Mouse (Mus musculus): ENCODE measurements around the gene Nfatc3. TPM values are rescaled to one million over a fixed set of nuclear protein-coding genes. Genes with fewer than 3 reads are reported as not detected.

Gene Nfatc3
- polyA plus RNA-seq, 1 experiment from 2014 or later = 3.5 TPM

DNA sequence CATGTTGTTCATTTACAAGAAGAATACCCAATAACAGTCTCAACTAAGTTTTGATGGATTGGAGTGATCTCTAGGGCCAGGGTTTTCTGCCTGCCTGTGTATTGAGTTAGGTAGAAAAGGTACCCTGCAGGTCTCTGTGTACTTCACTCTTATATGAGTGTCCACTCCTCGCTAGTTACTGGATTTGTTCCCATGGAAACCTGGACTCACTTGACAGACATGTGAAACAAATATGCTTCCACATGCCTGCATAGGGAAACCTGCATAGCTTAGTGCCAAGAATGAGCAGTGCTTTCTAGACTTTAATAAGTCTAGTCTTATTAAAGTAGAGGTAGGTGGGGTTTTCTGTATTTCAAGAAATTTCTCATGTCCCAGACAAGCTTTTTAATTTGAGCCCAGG, 118.3 kb downstream of the Nfatc3 start:
- WGBS = 13% methylated on average over 1 of the region's 1 CpGs
- Histone ChIP-seq H3K4me1 (no peaks in the 10 kb centered on the region; the same call in 1 of the 2 replicates), H3K27ac (replicated peaks) (no peak overlapping the region), H3K4me2 (no peak overlapping the region), H3K9me3 (replicated peaks) (no peaks in the 10 kb centered on the region), H3K9ac (replicated peaks) (no peak overlapping the region), H3K4me3 (replicated peaks) (no peak overlapping the region), H3K36me3 (peaks cover 15% of the 10 kb centered on the region), H3K27me3 (replicated peaks) (no peaks in the 10 kb centered on the region)
- ATAC-seq (ENCODE audit: low FRiP score) = no peak

- Histone ChIP-seq H3K27ac (replicated peaks) (no peak overlapping the region), H3K9ac (replicated peaks) (no peak overlapping the region), H3K36me3 (peaks cover 18% of the 10 kb centered on the region), H3K9me3 (replicated peaks) (no peaks in the 10 kb centered on the region), H3K4me3 (replicated peaks) (no peak overlapping the region), H3K27me3 (replicated peaks) (no peaks in the 10 kb centered on the region), H3K4me1 (no peaks in the 10 kb centered on the region; the same call in 1 of the 2 replicates), H3K4me2 (no peak overlapping the region)
- ATAC-seq (ENCODE audit: low FRiP score) = no peak
- WGBS = 91% methylated on average over 1 of the region's 1 CpGs
These were observed 119.0 kb downstream of the Nfatc3 start for GRCm38 (mm10) chr8:106177594-106177993.

DNA sequence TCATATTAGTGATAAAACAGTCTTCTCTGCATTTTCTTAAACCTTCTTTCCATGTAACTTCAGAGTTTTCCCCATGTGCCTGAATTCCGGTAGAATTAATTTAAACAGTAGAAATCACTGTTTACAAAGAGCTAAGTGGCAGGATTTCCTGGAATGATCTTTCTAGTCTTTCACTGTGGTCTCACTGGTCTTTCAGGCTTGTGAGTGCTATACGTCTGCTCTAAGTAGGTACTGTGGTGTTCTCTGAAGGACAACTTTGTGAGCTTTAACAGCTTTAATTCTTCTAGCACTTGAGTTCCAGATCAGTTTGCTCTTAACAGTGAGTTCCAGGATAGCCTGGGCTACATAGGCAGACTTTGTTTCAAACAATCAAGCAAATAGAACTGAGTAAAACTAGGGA, 119.8 kb downstream of the Nfatc3 start:
- no peaks in the 10 kb centered on the region; the same call in 1 of the 2 replicates for H3K4me1 ChIP-seq
- no peak overlapping the region for H3K4me3 ChIP-seq (replicated peaks)
- no peaks in the 10 kb centered on the region for H3K9me3 ChIP-seq (replicated peaks)
- no peak overlapping the region for H3K4me2 ChIP-seq
- H3K27me3 ChIP-seq (replicated peaks) = no peaks in the 10 kb centered on the region
- peaks cover 18% of the 10 kb centered on the region for H3K36me3 ChIP-seq
- no peak for ATAC-seq (ENCODE audit: low FRiP score)
- 92% methylated on average over 2 of the region's 2 CpGs for WGBS
- no peak overlapping the region for H3K9ac ChIP-seq (replicated peaks)
- no peak overlapping the region for H3K27ac ChIP-seq (replicated peaks)

Other genes starting within 250 kb of the Nfatc3 start
- 9.9 and 10.4 TPM in 2 replicates for gene Ranbp10, start 231.5 kb upstream of the Nfatc3 start, polyA plus RNA-seq (2015; fragmentation: Nextera tagmentation; extraction: Ambion mirVana)
- gene Tsnaxip1, start 231.1 kb upstream of the Nfatc3 start, polyA plus RNA-seq (2015; fragmentation: Nextera tagmentation; extraction: Ambion mirVana) = 0.28 and 0.47 TPM in 2 replicates
- gene Cenpt, start 205.6 kb upstream of the Nfatc3 start, polyA plus RNA-seq (2015; fragmentation: Nextera tagmentation; extraction: Ambion mirVana) = 47.5 and 49.3 TPM in 2 replicates
- gene Thap11, start 203.7 kb upstream of the Nfatc3 start, polyA plus RNA-seq (2015; fragmentation: Nextera tagmentation; extraction: Ambion mirVana) = 55.8 and 58.3 TPM in 2 replicates
- 145 and 174 TPM in 2 replicates for gene Nutf2, start 198.3 kb upstream of the Nfatc3 start, polyA plus RNA-seq (2015; fragmentation: Nextera tagmentation; extraction: Ambion mirVana)
- gene Edc4, start 178.0 kb upstream of the Nfatc3 start, polyA plus RNA-seq (2015; fragmentation: Nextera tagmentation; extraction: Ambion mirVana) = 45.3 and 46.5 TPM in 2 replicates
- gene Nrn1l, start 165.3 kb upstream of the Nfatc3 start, polyA plus RNA-seq (2015; fragmentation: Nextera tagmentation; extraction: Ambion mirVana) = 1.4 and 1.5 TPM in 2 replicates
- gene Pskh1, start 158.4 kb upstream of the Nfatc3 start, polyA plus RNA-seq (2015; fragmentation: Nextera tagmentation; extraction: Ambion mirVana) = 9.3 and 14.9 TPM in 2 replicates
- 3.2 and 3.5 TPM in 2 replicates for gene Ctrl, start 125.0 kb upstream of the Nfatc3 start, polyA plus RNA-seq (2015; fragmentation: Nextera tagmentation; extraction: Ambion mirVana)
- 86.8 and 142 TPM in 2 replicates for gene Psmb10, start 120.4 kb upstream of the Nfatc3 start, polyA plus RNA-seq (2015; fragmentation: Nextera tagmentation; extraction: Ambion mirVana)
- gene Lcat, start 115.5 kb upstream of the Nfatc3 start, polyA plus RNA-seq (2015; fragmentation: Nextera tagmentation; extraction: Ambion mirVana) = 3.1 and 3.3 TPM in 2 replicates
- gene Slc12a4, start 92.7 kb upstream of the Nfatc3 start, polyA plus RNA-seq (2015; fragmentation: Nextera tagmentation; extraction: Ambion mirVana) = 10.8 and 14.1 TPM in 2 replicates
- gene Dpep3, start 79.4 kb upstream of the Nfatc3 start, polyA plus RNA-seq (2015; fragmentation: Nextera tagmentation; extraction: Ambion mirVana) = not detected in 2 replicates
- 27.8 and 30.6 TPM in 2 replicates for gene Dus2, start 67.5 kb upstream of the Nfatc3 start, polyA plus RNA-seq (2015; fragmentation: Nextera tagmentation; extraction: Ambion mirVana)
- gene Dpep2nb, start 52.9 kb upstream of the Nfatc3 start, polyA plus RNA-seq (2015; fragmentation: Nextera tagmentation; extraction: Ambion mirVana) = 0.14 TPM in 1 of 2 replicates, not detected in the other
- gene Ddx28, start 47.0 kb upstream of the Nfatc3 start, polyA plus RNA-seq (2015; fragmentation: Nextera tagmentation; extraction: Ambion mirVana) = 20.8 and 20.9 TPM in 2 replicates
- gene Esrp2, start 78.1 kb downstream of the Nfatc3 start, polyA plus RNA-seq (2015; fragmentation: Nextera tagmentation; extraction: Ambion mirVana) = 0.17 and 4.5 TPM in 2 replicates
- 19.1 and 21.6 TPM in 2 replicates for gene Pla2g15, start 91.6 kb downstream of the Nfatc3 start, polyA plus RNA-seq (2015; fragmentation: Nextera tagmentation; extraction: Ambion mirVana)
- gene Slc7a6, start 110.0 kb downstream of the Nfatc3 start, polyA plus RNA-seq (2015; fragmentation: Nextera tagmentation; extraction: Ambion mirVana) = 55.6 and 61.5 TPM in 2 replicates
- gene Slc7a6os, start 152.1 kb downstream of the Nfatc3 start, polyA plus RNA-seq (2015; fragmentation: Nextera tagmentation; extraction: Ambion mirVana) = 36.2 and 36.8 TPM in 2 replicates
- 65.5 and 66.5 TPM in 2 replicates for gene Prmt7, start 152.1 kb downstream of the Nfatc3 start, polyA plus RNA-seq (2015; fragmentation: Nextera tagmentation; extraction: Ambion mirVana)